Mouse (Mus musculus): ENCODE results near the gene Fh1. TPM values are rescaled to one million over a fixed set of nuclear protein-coding genes. Genes with fewer than 3 reads are reported as not detected.

Fh1 gene
- total RNA-seq (2023) = 10 to 100 TPM; 26.5 to 32.2 TPM

DNA sequence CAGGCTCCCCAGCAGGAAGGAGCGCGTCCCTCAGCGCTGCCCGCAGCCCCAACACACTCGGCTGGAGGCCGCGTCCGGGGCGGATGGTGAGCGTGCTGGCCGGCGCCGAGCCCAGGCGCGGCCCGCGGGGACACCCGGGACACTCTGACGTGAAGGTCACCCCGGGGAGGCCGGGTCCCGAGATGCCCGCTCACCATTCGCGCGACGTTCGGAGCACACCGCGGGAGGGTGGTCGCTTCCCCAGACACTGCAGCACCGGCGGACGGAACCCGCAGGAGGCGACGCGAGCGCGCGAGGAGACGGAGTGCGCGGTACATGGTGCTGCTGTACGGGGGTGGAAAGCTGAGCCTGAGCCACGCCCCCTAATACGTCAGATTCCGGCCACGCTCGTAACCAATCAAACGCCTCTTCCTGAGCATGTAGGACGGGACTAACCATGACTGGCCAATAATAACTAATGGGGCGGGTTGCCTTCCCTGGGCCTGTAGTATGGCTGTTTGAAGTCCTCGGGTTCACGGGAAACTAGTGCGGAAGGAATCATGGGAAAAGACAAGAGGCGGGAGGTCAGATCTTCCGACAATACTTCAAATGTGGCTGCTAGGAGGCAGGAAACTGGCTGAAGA is at the start of gene Fh1:
Gene Fh1 (minus strand): TSS at position 379 of the 623 bp plus-strand sequence.

DNA sequence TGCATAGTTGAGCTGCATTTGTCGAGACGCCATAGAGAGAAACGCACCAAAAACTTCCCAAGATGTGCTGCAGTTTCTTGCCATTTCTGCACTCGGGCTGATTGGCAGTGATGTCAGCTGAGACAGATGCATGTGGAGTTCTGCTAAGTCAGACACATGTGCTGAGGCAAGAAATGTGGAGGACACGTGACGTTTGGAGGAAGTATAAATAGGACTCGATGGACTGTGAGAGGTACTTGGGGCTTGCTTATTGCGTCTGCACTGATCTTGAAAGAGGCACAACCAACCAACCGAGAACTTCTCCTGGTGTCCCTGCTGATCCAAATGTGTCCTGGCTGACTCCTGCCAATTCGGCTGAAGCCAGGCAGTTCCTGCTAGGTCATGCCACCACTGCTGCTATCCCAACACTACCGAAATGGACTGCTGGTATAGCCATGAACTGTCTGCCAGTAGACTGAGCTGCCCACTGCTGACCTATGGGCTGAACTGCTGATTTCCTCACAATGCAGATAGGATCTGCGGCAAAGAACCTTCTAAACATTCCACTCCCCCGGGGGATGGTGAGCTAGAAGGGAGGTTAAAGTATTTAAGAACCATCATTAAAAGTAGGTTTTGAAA is 5.5 kb downstream of the Fh1 start, which contains the start of gene Kmo:
Gene Kmo (plus strand): TSS at position 568 of the 618 bp plus-strand sequence.

Other genes with a start within 250 kb of the Fh1 start
- not detected for gene Rgs7, start 133.1 kb downstream of the Fh1 start, total RNA-seq (2023)
- 1 to 10 TPM; 1.8 to 2.9 TPM for gene Kmo, start 5.3 kb downstream of the Fh1 start, total RNA-seq (2023)
- under 1 TPM in 1 of 2 experiments, not detected in 1; 0.53 TPM for gene Opn3, start 67.1 kb upstream of the Fh1 start, total RNA-seq (2023)
- 1 to 10 TPM; 6.4 to 8.4 TPM for gene Chml, start 67.3 kb upstream of the Fh1 start, total RNA-seq (2023)
- gene Wdr64, start 73.0 kb upstream of the Fh1 start, total RNA-seq (2023) = not detected